Mouse (Mus musculus) testis, adult 2 months (tissue): Measurements from ENCODE around the gene Orm2.

Source experiments
- CTCF ChIP-seq: fragments of 200-500 bp; IDR thresholded peaks from 2 replicates; pipeline ENCODE4 v1.5.1; 2012; ENCODE audit warnings: low read depth, mild to moderate bottlenecking, inconsistent platforms, low read length, moderate library complexity; ENCODE audit not compliant: control insufficient read depth, insufficient read depth, insufficient replicate concordance
- POLR2A ChIP-seq: fragments of 200-500 bp; IDR thresholded peaks from 2 replicates; pipeline ENCODE4 v1.6.1; 2012; ENCODE audit warnings: low read depth, mild to moderate bottlenecking, inconsistent platforms, low read length, moderate library complexity; ENCODE audit not compliant: control insufficient read depth

- TF ChIP-seq POLR2A: no peak
- TF ChIP-seq CTCF: no peak
Observed at GRCm38 (mm10) chr4:63356981-63357570, 5.2 kb upstream of the Orm2 start.
